Mouse (Mus musculus) liver, adult 2 months (tissue): ENCODE results near the gene Grhpr. TPM values are rescaled to one million over a fixed set of nuclear protein-coding genes. Genes with fewer than 3 reads are reported as not detected.

Source experiments
- DNase-seq: peaks from one replicate; pipeline ENCODE4 v3.0.0-alpha.2; 2011; ENCODE audit warnings: low read depth, low spot score; ENCODE audit errors: extremely low read depth
- H3K27ac ChIP-seq: fragments of 200-500 bp; replicated peaks from 2 replicates; pipeline ENCODE4 v1.5.1; 2012; ENCODE audit warnings: low read depth, mild to moderate bottlenecking, control low read depth, inconsistent platforms, low read length; ENCODE audit not compliant: insufficient read depth
- H3K27me3 ChIP-seq: fragments of 200-500 bp; 2 replicates; pipeline ENCODE4 v1.6.1; 2012; ENCODE audit warnings: mild to moderate bottlenecking, moderate library complexity, low read length, inconsistent platforms; ENCODE audit not compliant: control insufficient read depth, insufficient read depth
- H3K36me3 ChIP-seq: fragments of 200-500 bp; 2 replicates; pipeline ENCODE4 v1.6.1; 2012; ENCODE audit warnings: low read length, inconsistent platforms; ENCODE audit not compliant: control insufficient read depth, insufficient read depth
- H3K4me1 ChIP-seq: fragments of 200-500 bp; 2 replicates; pipeline ENCODE4 v1.6.1; 2011; ENCODE audit warnings: low read length; ENCODE audit not compliant: control insufficient read depth, insufficient read depth
- H3K4me3 ChIP-seq: fragments of 200-500 bp; 2 replicates; pipeline ENCODE4 v1.5.1; 2011; ENCODE audit warnings: low read depth, mild to moderate bottlenecking, control low read depth, low read length, moderate library complexity; ENCODE audit not compliant: insufficient read depth
- H3K79me2 ChIP-seq: fragments of 200-500 bp; 2 replicates; pipeline ENCODE4 v1.6.1; 2012; ENCODE audit warnings: inconsistent platforms, mild to moderate bottlenecking, low read length, moderate library complexity; ENCODE audit not compliant: control insufficient read depth, insufficient read depth
- H3K9ac ChIP-seq: fragments of 200-500 bp; 2 replicates; pipeline ENCODE4 v1.6.1; 2012; ENCODE audit warnings: low read depth, mild to moderate bottlenecking, control low read depth, inconsistent platforms, low read length
- CTCF ChIP-seq: fragments of 200-500 bp; IDR thresholded peaks from 2 replicates; pipeline ENCODE4 v1.5.1; 2011; ENCODE audit warnings: low read depth, low read length, control low read depth
- POLR2A ChIP-seq: fragments of 200-500 bp; IDR thresholded peaks from 2 replicates; pipeline ENCODE4 v1.6.1; 2011; ENCODE audit warnings: low read length, control low read depth; ENCODE audit not compliant: insufficient read depth; ENCODE audit errors: extremely low read depth
- WGBS: fragments of 180-500 bp; shearing (Covaris S2); methylation state at CpG from one replicate; pipeline ENCODE4 v1.1.7; 2018; 5-methylcytosine and 5-hydroxymethylcytosine counted together
- polyA plus RNA-seq: library from polyadenylated mRNA; depleted of rRNA; stranded (reverse); fragments of >200 nt; gene quantifications from 2 replicates; pipeline ENCODE4 v1.2.3, GENCODE M21; 2012
- total RNA-seq: library from RNA; depleted of rRNA; stranded (reverse); fragments of >200 nt; gene quantifications from 2 replicates; pipeline ENCODE4 v1.2.3, GENCODE M21; 2014

Grhpr gene
- total and polyA plus RNA-seq, 2 experiments, result 108 to 313 TPM

GRCm38 (mm10) chr4:45019009-45019408 lies 37.8 kb downstream of the Grhpr start:
- Histone ChIP-seq H3K9ac (peak overlapping the region; percentile 32), H3K27ac (no peak overlapping the region), H3K4me3 (peak overlapping the region; percentile 63), H3K4me1 (peaks cover 3% of the 10 kb centered on the region; the same call in 1 of the 2 replicates), H3K79me2 (no peaks in the 10 kb centered on the region), H3K36me3 (no peaks in the 10 kb centered on the region; the same call in 1 of the 2 replicates), H3K27me3 (no peaks in the 10 kb centered on the region)
- TF ChIP-seq CTCF, result no peak
- TF ChIP-seq POLR2A, result no peak
- DNase-seq, result no peak
- 3% methylated on average over 14 of the region's 14 CpGs for WGBS

DNA sequence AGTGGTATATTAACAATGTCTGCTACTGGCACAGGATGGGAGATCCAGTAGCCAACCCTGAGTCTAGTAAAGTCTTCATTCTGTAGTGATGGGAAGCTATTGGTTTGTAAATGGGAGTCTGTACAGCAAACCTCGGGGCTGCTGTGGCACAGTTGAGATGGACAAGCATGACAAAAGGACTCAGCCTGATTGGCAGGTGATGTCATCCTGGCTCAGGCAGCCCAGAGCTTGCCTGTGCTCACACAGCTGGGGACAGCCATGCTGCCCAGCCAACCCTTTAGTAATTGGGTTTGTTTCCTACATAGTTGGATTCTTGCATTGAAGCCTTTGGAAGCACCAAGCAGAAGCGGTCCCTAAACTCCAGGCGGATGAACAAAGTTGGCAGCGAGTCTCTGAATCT lies 45.3 kb downstream of the Grhpr start:
- H3K27me3 ChIP-seq, result no peaks in the 10 kb centered on the region
- WGBS, result 92% methylated on average over 4 of the region's 4 CpGs
- H3K4me3 ChIP-seq, result no peak overlapping the region
- TF ChIP-seq POLR2A, result no peak
- no peak for DNase-seq
- no peak overlapping the region for H3K9ac ChIP-seq
- no peak overlapping the region for H3K27ac ChIP-seq
- no peaks in the 10 kb centered on the region for H3K4me1 ChIP-seq
- no peaks in the 10 kb centered on the region for H3K79me2 ChIP-seq
- peaks cover 7% of the 10 kb centered on the region; the same call in 1 of the 2 replicates for H3K36me3 ChIP-seq

DNA sequence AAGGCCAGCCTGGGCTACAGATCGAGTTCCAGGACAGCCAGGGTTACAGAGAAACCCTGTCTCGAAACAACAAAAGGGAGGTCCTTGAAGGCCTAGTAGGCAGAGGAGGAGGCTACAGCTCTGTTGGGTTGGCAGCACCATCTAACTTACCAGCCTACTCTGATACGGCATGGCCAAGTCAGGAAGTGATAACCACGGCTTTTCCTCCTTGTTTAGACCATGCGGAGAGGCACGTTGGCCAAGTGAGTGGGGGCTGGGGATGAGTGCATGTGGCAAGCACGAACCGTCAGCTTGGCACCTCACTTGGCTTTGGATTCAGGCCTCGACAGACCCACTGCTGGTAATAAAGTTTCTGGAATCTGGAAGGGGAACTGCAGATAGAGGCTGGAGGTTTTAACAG lies 51.4 kb downstream of the Grhpr start:
- H3K27ac ChIP-seq, result no peak overlapping the region
- TF ChIP-seq POLR2A (no peak), CTCF (no peak)
- peaks cover 3% of the 10 kb centered on the region; the same call in 1 of the 2 replicates for H3K36me3 ChIP-seq
- 85% methylated on average over 9 of the region's 9 CpGs for WGBS
- H3K4me3 ChIP-seq, result no peak overlapping the region
- H3K27me3 ChIP-seq, result no peaks in the 10 kb centered on the region
- DNase-seq, result no peak
- H3K79me2 ChIP-seq, result no peaks in the 10 kb centered on the region
- no peaks in the 10 kb centered on the region for H3K4me1 ChIP-seq
- H3K9ac ChIP-seq, result no peak overlapping the region

DNA sequence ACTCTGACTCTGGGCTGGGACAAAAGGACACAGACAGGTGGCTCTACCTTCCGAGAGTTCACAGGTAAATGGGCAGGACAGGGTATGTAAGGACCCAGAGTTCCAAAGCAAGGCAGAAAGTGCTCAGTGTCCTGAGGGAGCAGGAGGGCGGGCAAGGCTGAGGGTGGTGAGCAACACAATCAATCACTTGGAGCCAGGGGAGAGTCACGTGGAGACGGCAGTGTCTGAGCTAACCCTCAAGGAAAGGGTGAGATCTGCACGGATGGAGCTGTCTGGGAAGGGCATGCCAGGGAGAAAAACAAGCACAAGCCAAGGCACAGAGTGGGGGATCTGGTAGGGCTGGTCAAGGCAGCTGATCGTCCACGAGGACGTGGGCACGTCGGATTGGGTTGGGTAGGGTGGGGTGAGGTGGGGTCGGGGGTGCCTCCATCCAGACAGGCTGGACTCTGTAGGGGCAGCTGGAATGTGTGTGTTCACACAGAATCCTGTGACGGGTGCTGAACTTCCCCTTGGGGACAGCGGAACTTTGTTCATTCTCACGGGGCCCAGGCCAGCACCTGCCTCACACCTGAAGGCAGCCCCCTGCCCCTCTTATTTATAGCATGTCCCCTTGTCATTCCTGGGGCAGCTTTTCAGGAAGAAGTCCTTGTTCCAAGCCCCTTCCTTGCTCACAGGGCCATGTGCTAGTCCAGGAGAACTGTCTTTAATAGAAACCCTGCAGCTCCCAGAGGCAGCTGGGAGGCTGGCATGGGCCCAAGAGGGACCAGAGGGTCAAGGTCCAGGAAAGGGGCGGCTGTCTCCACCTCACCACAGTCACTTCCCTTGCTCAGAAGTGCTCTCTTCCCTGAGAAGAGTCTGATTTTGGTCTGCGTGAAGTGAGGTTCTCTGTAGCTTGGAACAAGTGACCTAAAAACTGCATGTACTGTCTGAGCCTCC lies 53.8 kb downstream of the Grhpr start:
- H3K27ac ChIP-seq, result no peak overlapping the region
- WGBS, result 77% methylated on average over 16 of the region's 16 CpGs
- H3K9ac ChIP-seq, result no peak overlapping the region
- H3K36me3 ChIP-seq, result no peaks in the 10 kb centered on the region
- H3K27me3 ChIP-seq, result no peaks in the 10 kb centered on the region
- H3K79me2 ChIP-seq, result no peaks in the 10 kb centered on the region
- TF ChIP-seq POLR2A (no peak), CTCF (no peak)
- H3K4me3 ChIP-seq, result no peak overlapping the region
- DNase-seq, result no peak
- no peaks in the 10 kb centered on the region for H3K4me1 ChIP-seq

- Histone ChIP-seq H3K9ac (no peak overlapping the region), H3K27ac (no peak overlapping the region), H3K36me3 (no peaks in the 10 kb centered on the region), H3K27me3 (no peaks in the 10 kb centered on the region), H3K79me2 (no peaks in the 10 kb centered on the region), H3K4me1 (no peaks in the 10 kb centered on the region), H3K4me3 (no peak overlapping the region)
- WGBS, result 82% methylated on average over 10 of the region's 10 CpGs
- no peak for DNase-seq
- TF ChIP-seq CTCF, result no peak
- TF ChIP-seq POLR2A, result no peak
Observed at GRCm38 (mm10) chr4:45036048-45036447, 54.9 kb downstream of the Grhpr start.

DNA sequence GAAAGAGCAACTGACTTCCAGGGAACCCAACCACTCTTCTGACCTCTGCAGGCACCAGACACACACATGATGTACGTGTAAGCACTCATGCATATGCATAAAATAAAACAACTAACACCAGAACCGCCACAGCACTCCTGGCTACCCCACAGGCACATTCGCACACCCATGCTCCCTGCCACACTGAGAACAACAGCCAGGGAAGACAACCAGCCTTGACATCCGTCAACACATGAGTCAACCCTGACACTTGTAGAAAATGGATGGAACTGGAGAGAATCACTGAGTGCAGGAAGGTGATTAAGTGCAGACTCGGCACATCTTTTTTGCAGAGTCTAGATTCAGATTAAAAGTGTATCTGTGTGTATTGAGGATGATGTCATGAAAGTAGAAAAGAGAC lies 55.4 kb downstream of the Grhpr start:
- Histone ChIP-seq H3K27ac (no peak overlapping the region), H3K79me2 (no peaks in the 10 kb centered on the region), H3K4me3 (no peak overlapping the region), H3K36me3 (no peaks in the 10 kb centered on the region), H3K27me3 (no peaks in the 10 kb centered on the region), H3K9ac (no peak overlapping the region), H3K4me1 (no peaks in the 10 kb centered on the region)
- TF ChIP-seq POLR2A (no peak), CTCF (no peak)
- WGBS, result 86% methylated on average over 5 of the region's 5 CpGs
- DNase-seq, result no peak
